Mouse (Mus musculus) spleen, adult 2 months (tissue): Measurements from ENCODE around the gene Ptpn5.

Experiments
- CTCF ChIP-seq: fragments of 200-500 bp; IDR thresholded peaks from 2 replicates; pipeline ENCODE4 v1.5.1; 2011; ENCODE audit warnings: mild to moderate bottlenecking, inconsistent platforms; ENCODE audit not compliant: insufficient read depth, insufficient read length, insufficient replicate concordance; ENCODE audit errors: extremely low read depth
- POLR2A ChIP-seq: fragments of 200-500 bp; IDR thresholded peaks from 2 replicates; pipeline ENCODE4 v1.6.1; 2011; ENCODE audit warnings: low read depth, low read length, inconsistent platforms

DNA sequence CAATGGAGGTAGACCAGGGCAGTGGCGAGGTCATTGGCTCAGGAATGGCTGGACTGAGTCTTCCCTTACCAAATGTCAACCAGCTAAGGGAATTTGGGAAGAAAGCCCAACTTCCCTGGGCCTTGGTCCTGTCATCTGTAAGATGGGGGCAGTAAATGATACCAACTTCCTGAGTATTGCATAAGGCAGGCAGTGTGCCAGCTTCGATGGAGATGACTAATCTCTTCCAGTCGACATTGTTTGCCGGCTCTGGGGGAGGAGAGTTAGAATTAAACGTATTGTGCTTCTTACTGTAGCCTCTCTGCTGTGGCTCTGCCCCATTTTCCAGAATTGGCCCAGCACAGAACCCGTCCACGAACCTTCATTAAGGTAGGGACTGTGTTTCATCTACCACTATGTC, 23.0 kb downstream of the Ptpn5 start:
- no peak for TF ChIP-seq POLR2A
- no peak for TF ChIP-seq CTCF
